Mouse (Mus musculus): ENCODE measurements around the gene Gpd2.

Gpd2 gene

GRCm38 (mm10) chr2:57375138-57375837, 137.9 kb downstream of the Gpd2 start:
- intact Hi-C loops (cut with DNase I) = loop anchor here (10.0 kb wide), 1 partner anchor 260 kb away; no protein-coding TSS in a partner anchor

- intact Hi-C loops (cut with DNase I) = loop anchor here (10.0 kb wide), 1 partner anchor 264 kb away; no protein-coding TSS in a partner anchor
Measured at GRCm38 (mm10) chr2:57378147-57378889, 140.9 kb downstream of the Gpd2 start.

- intact Hi-C loops (cut with DNase I) = no loop called here
Measured at GRCm38 (mm10) chr2:57384625-57385024, 147.2 kb downstream of the Gpd2 start.

- intact Hi-C loops (cut with DNase I) = no loop called here
Measured at GRCm38 (mm10) chr2:57387816-57388215, 150.4 kb downstream of the Gpd2 start.

GRCm38 (mm10) chr2:57395071-57395470, 157.6 kb downstream of the Gpd2 start:
- intact Hi-C loops (cut with DNase I) = no loop called here

GRCm38 (mm10) chr2:57396061-57396460, 158.6 kb downstream of the Gpd2 start:
- intact Hi-C loops (cut with DNase I) = no loop called here

- intact Hi-C loops (cut with DNase I) = no loop called here
Measured at GRCm38 (mm10) chr2:57397727-57398126, 160.3 kb downstream of the Gpd2 start.

GRCm38 (mm10) chr2:57407414-57408019, 170.1 kb downstream of the Gpd2 start:
- intact Hi-C loops (cut with DNase I) = no loop called here

- intact Hi-C loops (cut with DNase I) = no loop called here
Measured at GRCm38 (mm10) chr2:57408413-57408812, 171.0 kb downstream of the Gpd2 start.

- intact Hi-C loops (cut with DNase I) = no loop called here
Measured at GRCm38 (mm10) chr2:57411551-57411950, 174.1 kb downstream of the Gpd2 start.

- intact Hi-C loops (cut with DNase I) = no loop called here
Measured at GRCm38 (mm10) chr2:57414550-57415160, 177.2 kb downstream of the Gpd2 start.

- intact Hi-C loops (cut with DNase I) = no loop called here
Measured at GRCm38 (mm10) chr2:57416711-57417110, 179.3 kb downstream of the Gpd2 start.
